23 mouse cellular contexts compared by ENCODE assay signal in the genomic region with DNA sequence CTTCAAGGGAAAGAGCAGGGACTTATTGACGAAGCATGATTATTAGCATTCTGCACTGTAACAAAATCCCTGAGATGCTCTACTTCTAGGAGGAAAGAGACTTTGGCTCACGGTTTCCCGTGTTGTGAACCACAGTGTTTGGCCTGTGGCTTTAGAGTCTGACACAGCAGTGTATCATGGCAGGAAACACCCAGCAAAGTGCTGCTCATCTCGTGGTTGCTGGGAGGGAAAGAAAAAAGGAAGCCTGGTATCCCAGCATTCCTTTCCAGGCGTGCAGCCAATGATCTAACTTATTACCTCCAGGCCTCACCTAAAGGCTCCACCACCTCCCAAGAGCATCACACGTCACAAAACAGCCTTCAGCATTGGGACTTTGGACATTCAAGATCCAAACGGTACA. TPM values are rescaled to one million over a fixed set of nuclear protein-coding genes. Genes with fewer than 3 reads are reported as not detected.
DNase-seq lines count a peak whose midpoint lies in the region; ATAC-seq and TF ChIP-seq lines count a peak whose summit lies in the region.
"Had no signal": no experiment of that assay in that cellular context is flagged by ENCODE, and none has a peak within 500 bp of the region (broad histone marks: within the 10 kb centered on the region; RNA-seq: fewer than 3 reads in every experiment).

No protein-coding gene starts in this region.

- H3K9ac ChIP-seq in heart, embryonic 16.5 days (ENCODE audit: low read length), result no peak overlapping the region
- H3K9ac ChIP-seq in intestine, embryonic 16.5 days (ENCODE audit: low read depth, low read length), result no peak overlapping the region
- H3K9ac ChIP-seq: embryonic facial prominence, embryonic 15.5 days; forebrain, embryonic 15.5 days; heart, embryonic 13.5 days; hindbrain, embryonic 12.5 days had no signal

- no peak for DNase-seq in heart, postnatal 14 days
- peak; percentile 83 for DNase-seq in 3T3-L1 (ENCODE audit: low read depth, low spot score)
- DNase-seq in left cerebral cortex, adult 11 months (ENCODE audit: low spot score), result no peak
- DNase-seq: adrenal gland, adult 2 months; adrenal gland, postnatal 25 days; B cell, adult 2 months; cerebellum, adult 2 months; cerebellum, postnatal 10 days; embryo, embryonic 11 days; gastrocnemius, postnatal 36 days; heart, postnatal 36 days; kidney, adult 11 months had no signal

- H3K4me1 ChIP-seq in heart, embryonic 16.5 days (ENCODE audit: control insufficient read depth, insufficient read depth, low read length), result peaks cover 14% of the 10 kb centered on the region
- no peaks in the 10 kb centered on the region for H3K4me1 ChIP-seq in intestine, embryonic 16.5 days (ENCODE audit: control insufficient read depth, insufficient read depth, low read length)
- H3K4me1 ChIP-seq: embryonic facial prominence, embryonic 15.5 days; hindbrain, embryonic 12.5 days had no signal

- no peak overlapping the region for H3K27ac ChIP-seq in heart, embryonic 16.5 days (ENCODE audit: low read length)
- no peak overlapping the region for H3K27ac ChIP-seq in intestine, embryonic 16.5 days (ENCODE audit: low read length)
- H3K27ac ChIP-seq: embryonic facial prominence, embryonic 15.5 days; forebrain, embryonic 15.5 days; heart, embryonic 13.5 days; hindbrain, embryonic 12.5 days had no signal

- H3K4me3 ChIP-seq in heart, embryonic 16.5 days (ENCODE audit: low read length), result no peak overlapping the region
- H3K4me3 ChIP-seq in C2C12 (ENCODE audit: insufficient read depth, poor library complexity, severe bottlenecking), result no peak overlapping the region
- no peak overlapping the region for H3K4me3 ChIP-seq in intestine, embryonic 16.5 days (ENCODE audit: low read length)
- H3K4me3 ChIP-seq: embryonic facial prominence, embryonic 15.5 days; forebrain, embryonic 15.5 days; heart, embryonic 13.5 days; hindbrain, embryonic 12.5 days had no signal

- H3K79me3 ChIP-seq in C2C12 (ENCODE audit: low read depth), result no peaks in the 10 kb centered on the region

- intact Hi-C loops in heart, postnatal 14 days (cut with DNase I), result no loop called here

- H3K27me3 ChIP-seq in heart, embryonic 16.5 days (ENCODE audit: control insufficient read depth, insufficient read depth, low read length), result no peaks in the 10 kb centered on the region
- no peaks in the 10 kb centered on the region for H3K27me3 ChIP-seq in C2C12 (ENCODE audit: control insufficient read depth, insufficient read depth, insufficient read length)
- no peaks in the 10 kb centered on the region for H3K27me3 ChIP-seq in intestine, embryonic 16.5 days (replicated peaks; ENCODE audit: control insufficient read depth, insufficient read depth, low read length)
- H3K27me3 ChIP-seq: embryonic facial prominence, embryonic 15.5 days; forebrain, embryonic 15.5 days; heart, embryonic 13.5 days; hindbrain, embryonic 12.5 days had no signal

- TF ChIP-seq CTCF in C2C12 (IDR thresholded peaks at IDR 0.05; ENCODE audit: control insufficient read depth, insufficient read depth, insufficient read length), result no peak

- 0 out of 2 replicates have a peak, but pooled peaks have one; percentile 15 for ATAC-seq in heart, embryonic 16.5 days (replicated peaks; ENCODE audit: extremely low read depth, insufficient read depth, low FRiP score)
- ATAC-seq in common myeloid progenitor, adult 5-6 weeks (replicated peaks; ENCODE audit: low read depth, poor library complexity, severe bottlenecking), result 0 out of 2 replicates have a peak, but pooled peaks have one; percentile 23
- no peak for ATAC-seq in intestine, embryonic 16.5 days
- no peak for ATAC-seq in granulocyte monocyte progenitor cell, adult 5-6 weeks (replicated peaks; ENCODE audit: poor library complexity, severe bottlenecking)
- ATAC-seq: forebrain, embryonic 15.5 days; hindbrain, embryonic 16.5 days; inflammation-experienced regulatory T-cells, adult 6 months had no signal

- H3ac ChIP-seq in C2C12 (ENCODE audit: control insufficient read depth, insufficient read length, low read depth), result no peak overlapping the region

- no peaks in the 10 kb centered on the region for H3K79me2 ChIP-seq in C2C12 (ENCODE audit: control insufficient read depth, insufficient read depth)

- no peaks in the 10 kb centered on the region for H3K9me3 ChIP-seq in heart, embryonic 16.5 days (replicated peaks; ENCODE audit: control insufficient read depth, low read length)
- no peaks in the 10 kb centered on the region for H3K9me3 ChIP-seq in intestine, embryonic 16.5 days (ENCODE audit: control insufficient read depth, low read length)
- H3K9me3 ChIP-seq: embryonic facial prominence, embryonic 15.5 days; forebrain, embryonic 15.5 days; heart, embryonic 13.5 days; hindbrain, embryonic 12.5 days had no signal

- no peak overlapping the region for H3K4me2 ChIP-seq in heart, embryonic 16.5 days (ENCODE audit: low read depth, low read length)
- no peak overlapping the region for H3K4me2 ChIP-seq in intestine, embryonic 16.5 days (ENCODE audit: low read depth, low read length)
- H3K4me2 ChIP-seq: embryonic facial prominence, embryonic 15.5 days; forebrain, embryonic 15.5 days; heart, embryonic 13.5 days; hindbrain, embryonic 12.5 days had no signal

- 63% methylated on average over 7 of the region's 7 CpGs for WGBS in heart, embryonic 16.5 days
- WGBS in intestine, embryonic 16.5 days, result 70% methylated on average over 7 of the region's 7 CpGs

- H3K36me3 ChIP-seq in heart, embryonic 16.5 days (ENCODE audit: control insufficient read depth, insufficient read depth), result 0 out of 2 replicates have a peak, but pooled peaks cover 4% of the 10 kb centered on the region
- peaks cover 17% of the 10 kb centered on the region for H3K36me3 ChIP-seq in C2C12 (ENCODE audit: control insufficient read depth, insufficient read depth)
- peaks cover 4% of the 10 kb centered on the region; the same call in 1 of the 2 replicates for H3K36me3 ChIP-seq in intestine, embryonic 16.5 days (ENCODE audit: control insufficient read depth, insufficient read depth, low read length)

TF ChIP-seq in C2C12, 6 proteins besides CTCF, POLR2A, EP300 and RAD21:
- no peak for TF ChIP-seq FOSL1 (IDR thresholded peaks at IDR 0.05; ENCODE audit: insufficient read depth, low read length, poor library complexity, severe bottlenecking)
- TF ChIP-seq USF1 (IDR thresholded peaks at IDR 0.05; ENCODE audit: low read depth), result no peak
- TF ChIP-seq MYOD1 (IDR thresholded peaks at IDR 0.05; ENCODE audit: control insufficient read depth, insufficient read length, low read depth), result no peak
- TF ChIP-seq MAX (IDR thresholded peaks at IDR 0.05), result peak; percentile 88

RNA-seq across cellular contexts. Expression of a gene that starts 32.7 kb away (rescaled TPM):
- polyA plus RNA-seq in heart, embryonic 16.5 days (2015; fragmentation: Nextera tagmentation; extraction: Ambion mirVana), result 453 and 470 TPM in 2 replicates
- 100 to 1,000 TPM; 169 to 176 TPM for total RNA-seq in heart, postnatal 14 days (2021)
- polyA plus RNA-seq in C2C12 (2012; fragmentation: generic; extraction: Trizol), result 296 TPM
- 591 and 595 TPM in 2 replicates for total RNA-seq in common myeloid progenitor, adult 5-6 weeks (2017)
- 597 and 626 TPM in 2 replicates for polyA plus RNA-seq in intestine, embryonic 16.5 days (2015; fragmentation: Nextera tagmentation; extraction: Ambion mirVana)
- total RNA-seq in granulocyte monocyte progenitor cell, adult 5-6 weeks (2014; fragmentation: Nextera tagmentation), result 330 and 358 TPM in 2 replicates
- total RNA-seq in granulocyte monocyte progenitor cell, adult 5-6 weeks (2017), result 781 and 898 TPM in 2 replicates

RNA-seq across cellular contexts. Expression of a gene that starts 32.8 kb away (rescaled TPM):
- polyA plus RNA-seq in heart, embryonic 16.5 days (2015; fragmentation: Nextera tagmentation; extraction: Ambion mirVana), result 6.3 and 6.6 TPM in 2 replicates
- 10 to 100 TPM; 11.9 to 12.6 TPM for total RNA-seq in heart, postnatal 14 days (2021)
- polyA plus RNA-seq in C2C12 (2012; fragmentation: generic; extraction: Trizol), result 20.3 TPM
- total RNA-seq in common myeloid progenitor, adult 5-6 weeks (2017), result 16.2 and 17.8 TPM in 2 replicates
- polyA plus RNA-seq in intestine, embryonic 16.5 days (2015; fragmentation: Nextera tagmentation; extraction: Ambion mirVana), result 6.2 and 6.4 TPM in 2 replicates
- total RNA-seq in granulocyte monocyte progenitor cell, adult 5-6 weeks (2014; fragmentation: Nextera tagmentation), result 11.1 and 13.0 TPM in 2 replicates
- 12.3 and 13.7 TPM in 2 replicates for total RNA-seq in granulocyte monocyte progenitor cell, adult 5-6 weeks (2017)

Comparison
In these comparisons a context has a peak if more than half of its experiments do, and no peak if none do; other contexts are left out.
1. ATAC-seq: peak in heart, embryonic 16.5 days (single experiment) and common myeloid progenitor, adult 5-6 weeks (single experiment); none in intestine, embryonic 16.5 days (single experiment) and granulocyte monocyte progenitor cell, adult 5-6 weeks (single experiment).